Mouse (Mus musculus) hindbrain, embryonic 14.5 days (tissue): ENCODE measurements at regions not wholly inside any gene's neighbourhood (a gene's known extent, or its start where the extent isn't known, plus 50 kb on each side); places are given as distances from the start of the nearest gene placed in this dataset.

Experiments
- ATAC-seq: fragments of 200-750 bp; cut with Nextera tagmentation; 2 replicates; pipeline ENCODE4 v1.8.0; 2017; ENCODE audit warnings: moderate number of reproducible peaks, mild to moderate bottlenecking, moderate TSS enrichment, moderate library complexity; ENCODE audit not compliant: low FRiP score
- DNase-seq: peaks from one replicate; pipeline ENCODE4 v3.0.0-alpha.2; 2015; ENCODE audit warnings: low spot score
- H3K27ac ChIP-seq: fragments of 300-500 bp; sonication (generic); 2 replicates; pipeline ENCODE4 v1.5.1; 2014; ENCODE audit warnings: mild to moderate bottlenecking, moderate library complexity
- H3K27me3 ChIP-seq: fragments of 300-500 bp; sonication (generic); 2 replicates; pipeline ENCODE4 v1.6.1; 2014; ENCODE audit warnings: mild to moderate bottlenecking, low read length, mixed read lengths; ENCODE audit not compliant: control insufficient read depth, insufficient read depth
- H3K36me3 ChIP-seq: fragments of 300-500 bp; sonication (generic); replicated peaks from 2 replicates; pipeline ENCODE4 v1.6.1; 2014; ENCODE audit not compliant: control insufficient read depth, insufficient read depth
- H3K4me1 ChIP-seq: fragments of 300-500 bp; sonication (generic); replicated peaks from 2 replicates; pipeline ENCODE4 v1.6.1; 2014; ENCODE audit warnings: antibody characterized with exemption, low read length, mixed read lengths; ENCODE audit not compliant: control insufficient read depth, insufficient read depth
- H3K4me2 ChIP-seq: fragments of 300-500 bp; sonication (generic); replicated peaks from 2 replicates; pipeline ENCODE4 v1.6.1; 2014; ENCODE audit warnings: mild to moderate bottlenecking, moderate library complexity
- H3K4me3 ChIP-seq: fragments of 300-500 bp; sonication (generic); replicated peaks from 2 replicates; pipeline ENCODE4 v1.5.1; 2014; ENCODE audit warnings: mild to moderate bottlenecking, low read length
- H3K9ac ChIP-seq: fragments of 300-500 bp; sonication (generic); 2 replicates; pipeline ENCODE4 v1.6.1; 2014
- H3K9me3 ChIP-seq: fragments of 300-500 bp; sonication (generic); 2 replicates; pipeline ENCODE4 v1.6.1; 2016; ENCODE audit warnings: low read length; ENCODE audit not compliant: control insufficient read depth
- WGBS: fragments of 180-500 bp; shearing (Covaris S2); extraction: QIAGEN DNeasy Blood & Tissue Kit; methylation state at CpG from one replicate; pipeline ENCODE4 v1.1.7; 2014; 5-methylcytosine and 5-hydroxymethylcytosine counted together

DNA sequence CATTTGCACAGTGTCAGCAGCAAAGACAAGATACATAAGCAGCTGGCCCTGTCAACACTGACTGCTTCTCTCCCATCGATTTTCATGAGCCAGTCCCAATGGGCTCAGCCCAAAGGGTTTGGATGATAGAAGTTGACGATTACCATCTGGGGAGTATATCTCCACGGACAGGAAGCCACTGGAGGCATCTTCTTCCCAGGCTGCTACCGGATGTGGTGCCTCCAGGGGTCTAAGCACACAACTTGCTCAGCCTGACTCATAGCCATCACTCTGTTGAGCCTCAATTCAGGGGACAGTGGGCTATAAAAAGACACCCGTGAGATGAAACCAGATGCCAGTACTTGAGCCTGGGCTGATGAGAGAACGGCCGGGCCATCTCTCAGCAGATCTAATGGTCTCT lies 71.1 kb upstream of the Hif1a start:
- no peak overlapping the region for H3K4me3 ChIP-seq
- 55% methylated on average over 7 of the region's 7 CpGs for WGBS
- peak; percentile 40; the same call in 1 of the 2 replicates for ATAC-seq
- H3K27me3 ChIP-seq, result no peaks in the 10 kb centered on the region
- H3K4me1 ChIP-seq, result peaks cover 15% of the 10 kb centered on the region; the same call in 1 of the 2 replicates
- H3K9me3 ChIP-seq, result no peaks in the 10 kb centered on the region
- H3K9ac ChIP-seq, result no peak overlapping the region
- H3K36me3 ChIP-seq, result no peaks in the 10 kb centered on the region
- peak overlapping the region; percentile 27 for H3K27ac ChIP-seq
- DNase-seq, result no peak
- no peak overlapping the region for H3K4me2 ChIP-seq

DNA sequence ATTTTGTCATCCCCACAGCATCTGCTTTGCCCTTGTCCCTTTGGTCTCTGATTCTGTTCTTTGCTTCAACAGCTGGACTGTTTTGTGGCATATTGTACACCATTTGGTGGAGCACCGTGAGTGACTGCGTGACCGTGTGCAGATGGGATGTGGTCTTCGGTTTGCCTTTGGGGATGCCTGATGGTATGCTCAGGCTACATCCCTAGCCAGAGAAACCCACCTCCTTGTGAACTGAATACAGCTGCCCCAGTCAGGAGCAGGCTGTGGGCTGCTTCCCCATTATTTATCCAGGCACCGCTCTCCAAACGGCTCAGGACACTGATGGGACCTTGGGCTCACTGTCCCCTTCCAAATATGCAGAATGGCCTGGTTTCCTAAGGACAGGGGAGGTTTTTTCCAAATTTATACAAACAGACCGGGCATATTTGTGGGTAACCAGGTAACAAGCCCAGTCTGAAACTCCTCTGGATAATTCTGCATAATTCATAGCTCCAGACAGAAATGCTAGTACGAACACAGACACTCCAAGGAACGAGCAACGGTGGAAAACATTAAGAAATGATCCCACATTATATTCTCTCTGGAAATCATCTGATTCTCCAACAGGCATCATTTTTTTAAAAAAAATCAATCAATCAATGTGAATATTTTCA lies 70.5 kb upstream of the Hif1a start:
- ATAC-seq, result peak; percentile 37; the same call in 1 of the 2 replicates
- Histone ChIP-seq H3K27ac (peak overlapping the region; percentile 27), H3K9ac (peak overlapping the region; percentile 8; the same call in 1 of the 2 replicates), H3K4me2 (peak overlapping the region; percentile 3; the same call in 1 of the 2 replicates), H3K9me3 (no peaks in the 10 kb centered on the region), H3K27me3 (no peaks in the 10 kb centered on the region), H3K36me3 (no peaks in the 10 kb centered on the region), H3K4me3 (no peak overlapping the region), H3K4me1 (peaks cover 15% of the 10 kb centered on the region; the same call in 1 of the 2 replicates)
- no peak for DNase-seq
- 55% methylated on average over 10 of the region's 10 CpGs for WGBS

DNA sequence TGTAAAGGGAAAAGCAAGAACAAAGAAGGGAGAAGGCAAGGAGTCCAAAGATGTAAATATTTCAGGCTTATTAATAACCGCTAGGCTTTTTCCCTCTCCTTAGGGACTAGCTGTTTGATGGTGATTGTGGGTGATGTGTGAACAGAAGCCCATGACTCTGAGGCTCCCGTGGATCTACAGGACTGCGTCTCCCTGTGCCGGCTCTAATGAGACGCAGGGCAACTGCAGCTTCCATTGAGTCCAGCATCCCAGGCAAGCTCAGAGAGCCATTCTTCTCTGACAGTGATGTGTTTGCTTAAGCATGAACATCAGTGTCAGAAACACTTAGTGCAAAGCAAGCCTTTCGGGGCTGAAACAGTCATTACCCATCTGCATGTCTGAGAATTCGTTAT lies 70.0 kb upstream of the Hif1a start:
- H3K27ac ChIP-seq, result peak overlapping the region; percentile 27
- peaks cover 15% of the 10 kb centered on the region; the same call in 1 of the 2 replicates for H3K4me1 ChIP-seq
- H3K36me3 ChIP-seq, result no peaks in the 10 kb centered on the region
- peak overlapping the region; percentile 3; the same call in 1 of the 2 replicates for H3K4me2 ChIP-seq
- no peak overlapping the region for H3K9ac ChIP-seq
- H3K9me3 ChIP-seq, result no peaks in the 10 kb centered on the region
- WGBS, result 29% methylated on average over 7 of the region's 7 CpGs
- H3K27me3 ChIP-seq, result no peaks in the 10 kb centered on the region
- H3K4me3 ChIP-seq, result no peak overlapping the region
- DNase-seq (peak; percentile 62), ATAC-seq (peak; percentile 62; the same call in 1 of the 2 replicates)

DNA sequence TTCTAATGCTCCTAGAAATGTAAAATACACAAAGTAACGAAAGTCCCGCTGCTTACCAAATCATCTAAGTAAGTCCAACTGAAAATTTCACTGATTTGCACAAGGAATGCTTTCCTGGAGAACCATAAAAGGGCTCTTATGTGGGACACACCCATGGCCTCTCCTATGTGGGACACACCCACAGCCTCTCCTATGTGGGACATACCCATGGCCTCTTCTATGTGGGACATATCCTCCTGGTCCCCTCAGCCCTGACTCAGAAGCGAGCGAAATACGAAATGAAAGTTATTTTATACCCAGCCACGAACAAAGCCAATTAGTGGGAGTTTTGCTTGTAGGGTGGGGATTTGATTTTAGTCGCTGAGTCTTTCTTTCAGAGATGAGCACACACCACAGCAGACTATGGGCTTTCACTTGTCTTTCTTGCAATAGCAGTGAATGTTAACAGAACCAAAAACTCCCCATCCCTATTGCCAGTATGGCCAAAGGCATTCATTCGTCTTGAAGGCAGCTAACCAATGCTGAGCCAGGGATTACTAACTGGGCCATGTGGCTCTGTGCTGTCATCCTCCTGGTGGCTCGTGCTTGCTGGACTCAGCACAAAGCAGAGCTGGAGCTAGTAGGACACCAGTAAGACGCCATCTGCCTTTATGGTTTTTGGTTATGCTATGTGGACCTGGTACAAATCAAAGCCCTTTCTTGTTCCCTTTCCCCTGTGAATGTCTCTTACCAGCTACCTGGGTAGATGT lies 69.4 kb upstream of the Hif1a start:
- no peaks in the 10 kb centered on the region for H3K36me3 ChIP-seq
- H3K4me1 ChIP-seq, result peaks cover 15% of the 10 kb centered on the region; the same call in 1 of the 2 replicates
- WGBS, result 81% methylated on average over 10 of the region's 10 CpGs
- H3K4me2 ChIP-seq, result no peak overlapping the region
- DNase-seq (no peak), ATAC-seq (no peak)
- no peaks in the 10 kb centered on the region for H3K9me3 ChIP-seq
- no peaks in the 10 kb centered on the region for H3K27me3 ChIP-seq
- no peak overlapping the region for H3K9ac ChIP-seq
- H3K4me3 ChIP-seq, result no peak overlapping the region
- no peak overlapping the region for H3K27ac ChIP-seq

DNA sequence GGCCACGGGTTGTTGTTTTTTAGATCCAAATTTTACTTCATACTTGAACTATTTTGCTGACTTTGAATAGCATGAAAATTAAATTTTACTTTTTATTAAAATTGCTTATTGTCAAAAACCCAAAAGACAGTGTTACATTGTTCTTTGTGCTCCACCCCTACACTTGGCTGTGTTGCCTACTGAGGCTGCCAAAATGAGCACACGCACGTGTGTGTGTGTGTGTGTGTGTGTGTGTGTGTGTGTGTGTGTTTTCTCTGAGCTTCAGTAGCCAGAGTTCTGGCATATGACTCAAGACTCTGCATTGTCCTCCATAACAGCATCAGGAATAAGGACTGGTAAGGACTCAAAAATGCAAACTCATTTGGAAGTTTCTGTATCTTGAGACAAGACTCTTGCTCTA lies 68.4 kb upstream of the Hif1a start:
- H3K9me3 ChIP-seq, result no peaks in the 10 kb centered on the region
- ATAC-seq, result no peak
- H3K27ac ChIP-seq, result no peak overlapping the region
- H3K4me2 ChIP-seq, result no peak overlapping the region
- H3K36me3 ChIP-seq, result no peaks in the 10 kb centered on the region
- 76% methylated on average over 3 of the region's 3 CpGs for WGBS
- no peaks in the 10 kb centered on the region for H3K27me3 ChIP-seq
- H3K4me1 ChIP-seq, result peaks cover 15% of the 10 kb centered on the region; the same call in 1 of the 2 replicates
- no peak overlapping the region for H3K4me3 ChIP-seq
- H3K9ac ChIP-seq, result no peak overlapping the region
- DNase-seq, result no peak

DNA sequence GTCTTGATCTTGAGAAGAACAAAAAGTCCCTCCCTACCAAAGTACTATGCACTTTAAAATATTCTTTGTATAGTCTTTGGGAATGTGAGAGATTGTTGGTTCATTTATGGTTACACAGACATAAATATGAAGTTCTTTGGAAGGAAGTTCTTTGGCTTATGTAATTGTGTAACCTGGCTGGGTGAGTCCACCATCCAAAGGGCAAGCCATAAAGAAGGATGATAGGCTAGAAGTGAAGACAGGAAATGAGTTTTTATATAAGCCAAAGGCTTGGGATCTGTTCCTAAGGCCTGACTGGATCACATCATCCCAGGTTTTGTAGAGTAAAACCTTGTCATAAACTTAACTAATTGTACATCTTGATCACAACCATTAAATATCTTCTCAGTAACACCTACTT lies 65.0 kb upstream of the Hif1a start:
- no peak overlapping the region for H3K4me3 ChIP-seq
- no peak overlapping the region for H3K4me2 ChIP-seq
- no peak overlapping the region for H3K9ac ChIP-seq
- no peaks in the 10 kb centered on the region for H3K9me3 ChIP-seq
- H3K36me3 ChIP-seq, result no peaks in the 10 kb centered on the region
- ATAC-seq, result no peak
- no peak overlapping the region for H3K27ac ChIP-seq
- H3K4me1 ChIP-seq, result peaks cover 6% of the 10 kb centered on the region; the same call in 1 of the 2 replicates
- no peaks in the 10 kb centered on the region for H3K27me3 ChIP-seq
- DNase-seq, result no peak

DNA sequence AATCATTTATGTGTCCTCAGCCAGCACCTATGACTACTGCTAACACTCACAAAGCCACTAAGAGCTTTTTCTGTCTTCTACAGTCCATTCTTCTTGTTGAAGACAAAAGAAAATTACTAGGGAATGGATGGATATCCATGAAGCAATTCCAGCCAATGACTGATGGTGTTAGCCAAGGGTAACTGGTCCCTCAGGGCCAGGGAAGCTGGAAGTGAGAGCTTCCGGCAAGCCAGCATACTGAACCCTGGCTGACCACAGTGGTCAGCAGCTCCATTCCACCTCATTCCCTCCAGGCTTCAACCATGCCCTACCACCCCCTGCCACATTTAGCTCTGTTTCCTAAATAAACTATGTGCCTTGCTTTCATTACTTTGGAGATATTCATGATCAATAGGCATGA lies 64.1 kb upstream of the Hif1a start:
- WGBS, result 83% methylated on average over 1 of the region's 1 CpGs
- Histone ChIP-seq H3K9ac (no peak overlapping the region), H3K27me3 (no peaks in the 10 kb centered on the region), H3K4me3 (no peak overlapping the region), H3K4me1 (no peaks in the 10 kb centered on the region), H3K27ac (no peak overlapping the region), H3K4me2 (no peak overlapping the region), H3K36me3 (no peaks in the 10 kb centered on the region), H3K9me3 (no peaks in the 10 kb centered on the region)
- no peak for ATAC-seq
- DNase-seq, result no peak

DNA sequence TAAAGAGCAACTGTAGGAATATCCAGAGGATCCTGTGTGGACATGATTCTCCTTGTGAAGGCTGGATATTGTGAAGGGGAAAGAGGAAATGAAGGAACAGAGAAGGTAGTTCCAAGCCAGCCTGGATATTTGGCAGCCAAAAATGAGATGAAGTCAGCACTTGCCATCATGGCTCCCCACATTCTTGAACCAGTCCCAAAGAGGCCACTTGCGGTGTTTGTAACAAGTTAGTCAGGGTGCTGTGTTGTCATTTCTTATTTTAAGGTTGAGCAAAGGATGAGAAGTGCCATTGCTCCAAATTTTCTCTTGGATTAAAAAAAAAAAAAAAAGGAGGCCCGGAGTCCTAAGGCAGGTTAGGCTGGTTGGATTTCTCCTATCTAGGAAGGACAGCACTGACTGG lies 63.3 kb upstream of the Hif1a start:
- no peaks in the 10 kb centered on the region for H3K9me3 ChIP-seq
- H3K9ac ChIP-seq, result no peak overlapping the region
- H3K36me3 ChIP-seq, result no peaks in the 10 kb centered on the region
- H3K4me1 ChIP-seq, result no peaks in the 10 kb centered on the region
- H3K27me3 ChIP-seq, result no peaks in the 10 kb centered on the region
- no peak overlapping the region for H3K4me2 ChIP-seq
- ATAC-seq (no peak), DNase-seq (no peak)
- 97% methylated on average over 2 of the region's 2 CpGs for WGBS
- H3K4me3 ChIP-seq, result no peak overlapping the region
- H3K27ac ChIP-seq, result no peak overlapping the region

DNA sequence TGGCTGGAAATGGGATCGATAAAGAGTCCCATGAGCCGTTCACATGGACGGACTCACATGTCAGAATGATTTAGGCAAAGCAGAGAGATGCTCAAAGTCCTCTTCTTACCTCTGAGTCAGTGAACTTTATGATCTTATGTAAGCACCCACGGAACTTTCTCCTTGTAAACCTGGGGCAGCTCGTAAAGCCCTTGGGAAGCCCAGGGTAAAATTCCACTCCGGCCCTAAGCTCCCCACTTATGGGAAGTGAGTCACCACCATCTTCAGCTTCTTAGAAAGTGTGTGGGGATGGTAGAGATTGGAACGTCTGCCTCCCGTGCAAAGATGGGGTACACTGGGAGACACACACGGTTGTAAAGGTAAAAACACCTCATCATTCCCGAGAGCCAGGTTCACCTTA lies 62.8 kb upstream of the Hif1a start:
- no peaks in the 10 kb centered on the region for H3K4me1 ChIP-seq
- H3K27me3 ChIP-seq, result no peaks in the 10 kb centered on the region
- no peak for ATAC-seq
- no peak overlapping the region for H3K4me3 ChIP-seq
- no peaks in the 10 kb centered on the region for H3K9me3 ChIP-seq
- 91% methylated on average over 10 of the region's 10 CpGs for WGBS
- DNase-seq, result no peak
- H3K4me2 ChIP-seq, result no peak overlapping the region
- no peak overlapping the region for H3K27ac ChIP-seq
- H3K36me3 ChIP-seq, result no peaks in the 10 kb centered on the region
- no peak overlapping the region for H3K9ac ChIP-seq
